Mouse (Mus musculus) splenic B cell, adult 2 months (primary cell): ENCODE measurements around the gene Acoxl.
A peak's percentile ranks its signal among the peaks of the same experiment; 100 is the strongest.

Experiments used
- DNase-seq: peaks from one replicate; pipeline ENCODE4 v3.0.0-alpha.2; 2011; ENCODE audit warnings: low read depth, low spot score
- H3K27me3 ChIP-seq: 2 replicates; pipeline ENCODE4 v1.6.1; 2012; ENCODE audit warnings: mild to moderate bottlenecking, low read length, moderate library complexity, mixed read lengths; ENCODE audit not compliant: control insufficient read depth, poor library complexity, insufficient read depth, severe bottlenecking
- H3K36me3 ChIP-seq: 2 replicates; pipeline ENCODE4 v1.6.1; 2012; ENCODE audit warnings: mild to moderate bottlenecking, low read length, moderate library complexity, mixed read lengths; ENCODE audit not compliant: control insufficient read depth, poor library complexity, insufficient read depth, severe bottlenecking

The Acoxl gene

DNA sequence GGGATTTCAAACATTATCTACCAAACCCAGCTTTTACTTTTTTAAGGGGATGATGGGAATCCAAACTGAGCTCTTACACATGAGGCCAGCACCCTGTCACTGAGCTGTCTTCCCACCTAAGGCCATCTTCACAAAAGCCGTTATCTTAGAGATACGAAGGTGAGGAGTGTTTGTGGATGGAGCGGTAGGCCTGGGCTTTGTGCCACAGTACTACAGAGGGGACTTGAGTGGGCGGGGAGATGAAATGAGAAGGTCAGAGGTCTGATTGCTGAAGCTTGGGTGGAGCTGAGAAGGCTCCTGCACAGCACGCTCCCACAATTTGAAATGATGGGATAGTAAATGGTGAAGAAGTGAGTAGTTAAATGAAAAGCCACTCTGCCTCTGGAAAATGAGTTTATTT, 266.1 kb downstream of the Acoxl start:
- Histone ChIP-seq H3K27me3 (no peaks in the 10 kb centered on the region), H3K36me3 (no peaks in the 10 kb centered on the region)
- no peak for DNase-seq

DNA sequence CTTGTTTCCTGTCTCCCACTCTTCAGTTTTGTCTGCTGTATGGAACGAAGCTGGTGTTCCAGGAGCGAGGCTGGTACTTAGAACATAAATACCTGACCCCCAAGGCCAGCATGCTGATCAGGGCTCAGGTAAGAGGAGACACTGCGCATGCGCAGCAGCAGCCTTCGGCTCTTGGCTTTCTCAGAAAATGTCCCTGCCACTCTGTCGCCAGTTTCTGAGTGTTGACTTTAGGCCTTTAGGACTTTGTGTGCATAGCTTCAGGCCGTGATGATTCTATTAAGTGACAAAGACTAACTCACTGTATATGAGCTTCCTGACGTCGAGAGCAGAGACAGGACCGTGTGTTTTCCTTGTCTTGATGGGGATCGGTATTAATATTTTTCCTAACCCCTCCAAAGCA, 267.0 kb downstream of the Acoxl start:
- DNase-seq: no peak
- Histone ChIP-seq H3K27me3 (no peaks in the 10 kb centered on the region), H3K36me3 (no peaks in the 10 kb centered on the region)

DNA sequence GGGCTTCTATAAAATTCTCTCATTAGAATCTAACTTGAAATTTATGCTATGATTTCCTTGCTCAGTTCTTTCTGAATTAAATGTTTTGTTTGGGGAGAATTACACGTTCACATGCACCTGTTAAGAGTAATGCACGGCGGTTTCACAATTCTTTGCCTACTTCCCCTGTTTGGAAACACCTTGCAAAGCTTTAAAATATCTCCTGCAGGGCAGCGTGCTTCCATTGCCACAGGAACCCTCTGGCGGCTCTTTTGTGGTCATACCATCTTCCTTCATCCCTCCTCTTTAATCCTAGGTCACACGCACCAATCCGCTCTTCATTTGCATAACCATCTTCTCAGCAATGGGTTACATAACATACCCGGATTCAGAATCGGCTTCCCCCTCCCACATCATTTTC, 272.9 kb downstream of the Acoxl start:
- H3K36me3 ChIP-seq: no peaks in the 10 kb centered on the region
- no peaks in the 10 kb centered on the region for H3K27me3 ChIP-seq
- DNase-seq: no peak

DNA sequence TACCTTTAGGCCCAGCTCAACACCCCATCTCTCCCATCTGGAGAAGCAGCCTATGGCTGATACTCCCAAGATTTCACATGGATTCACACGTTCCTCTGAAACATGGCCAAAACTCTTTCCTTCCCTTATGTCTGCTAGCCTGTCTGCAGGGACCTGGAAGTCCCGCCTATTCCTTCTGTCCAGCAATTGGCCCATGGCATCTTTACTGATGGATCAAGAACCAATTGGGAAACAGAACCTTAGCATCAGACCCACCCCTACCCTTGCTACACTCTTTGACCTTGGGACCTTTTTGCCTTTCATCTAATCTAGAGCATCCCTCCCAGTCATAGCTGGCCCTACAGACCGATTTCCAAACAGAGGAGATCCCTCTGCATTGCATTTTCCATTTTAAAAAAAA, 275.9 kb downstream of the Acoxl start:
- Histone ChIP-seq H3K27me3 (no peaks in the 10 kb centered on the region), H3K36me3 (no peaks in the 10 kb centered on the region)
- DNase-seq: no peak

DNA sequence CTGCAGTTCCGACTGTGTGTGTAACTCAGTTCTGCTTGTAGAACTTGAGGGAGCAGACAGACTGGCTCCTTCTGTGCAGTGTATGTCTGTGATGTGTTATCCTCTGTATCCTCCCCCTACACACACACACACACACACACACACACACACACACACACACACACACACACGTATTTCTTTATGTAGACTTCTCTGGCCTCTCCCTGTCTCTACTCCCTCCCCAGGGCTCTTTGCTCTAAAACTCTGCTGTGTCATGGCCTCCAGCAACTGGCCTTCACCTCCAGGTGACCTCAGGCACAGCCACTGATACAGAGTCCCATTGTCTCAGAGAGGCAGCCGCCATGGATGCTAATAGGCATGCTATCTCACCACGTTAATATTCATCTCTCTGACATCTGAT, 276.9 kb downstream of the Acoxl start:
- H3K27me3 ChIP-seq: no peaks in the 10 kb centered on the region
- DNase-seq: no peak
- H3K36me3 ChIP-seq: no peaks in the 10 kb centered on the region

DNA sequence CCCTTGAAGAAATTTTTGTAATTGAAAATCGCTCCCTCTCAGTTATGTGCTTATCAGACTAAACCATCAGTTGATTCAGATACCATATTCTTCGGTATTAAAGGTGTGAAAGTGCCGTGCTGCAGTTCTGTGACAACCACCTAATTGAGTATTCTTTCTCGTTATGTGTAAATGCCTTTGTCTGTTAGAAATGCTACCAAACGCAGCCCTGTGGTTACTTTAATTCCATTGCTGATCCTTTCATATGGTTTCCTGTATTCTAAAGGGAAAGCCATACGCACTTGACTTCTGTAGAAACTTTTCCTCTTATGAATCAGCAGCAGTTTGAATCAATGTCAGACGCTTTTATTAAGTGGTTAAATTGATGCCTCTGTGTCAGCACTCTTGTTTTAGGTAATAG, 278.9 kb downstream of the Acoxl start:
- DNase-seq: no peak
- no peaks in the 10 kb centered on the region for H3K27me3 ChIP-seq
- no peaks in the 10 kb centered on the region for H3K36me3 ChIP-seq

DNA sequence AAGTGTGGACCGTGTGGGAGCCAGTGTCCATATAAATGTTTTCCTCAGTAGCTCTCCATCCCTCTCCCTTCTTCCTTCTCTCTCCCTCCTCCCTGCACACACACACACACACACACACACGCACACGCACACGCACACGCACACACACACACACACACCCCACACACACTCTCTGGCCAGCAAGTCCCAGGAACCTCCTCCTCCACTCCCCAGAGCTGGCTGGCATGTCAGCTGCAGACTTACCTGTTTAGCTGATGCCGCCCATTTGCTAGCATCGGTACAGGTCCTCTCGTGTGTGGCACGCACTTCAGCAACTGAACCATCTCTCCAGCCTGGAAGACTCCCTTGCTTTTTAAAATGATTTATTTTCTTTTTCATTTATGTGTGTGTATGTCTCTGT, 280.3 kb downstream of the Acoxl start:
- Histone ChIP-seq H3K27me3 (no peaks in the 10 kb centered on the region), H3K36me3 (no peaks in the 10 kb centered on the region)
- no peak for DNase-seq

DNA sequence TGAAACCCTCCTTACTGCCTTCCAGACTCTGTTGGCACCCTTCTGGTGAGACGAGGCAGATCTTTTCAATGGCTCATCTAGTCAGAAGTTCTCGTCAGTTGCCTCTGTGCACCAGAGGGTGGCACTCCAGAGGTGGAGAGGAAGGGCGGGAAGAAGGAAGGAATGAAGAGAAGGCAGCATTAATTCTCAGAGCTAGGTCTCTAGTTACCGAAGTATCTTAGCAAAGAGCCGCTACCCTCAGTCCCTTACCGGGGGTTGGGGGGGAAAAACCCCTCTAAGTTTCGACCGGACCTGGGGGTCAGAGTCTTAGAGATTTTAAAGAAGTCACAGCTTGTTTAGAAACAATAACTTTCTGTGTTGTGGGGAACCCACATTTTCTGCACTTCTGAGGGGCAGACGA, 283.8 kb downstream of the Acoxl start:
- DNase-seq: peak; percentile 67
- Histone ChIP-seq H3K27me3 (no peaks in the 10 kb centered on the region; the same call in 1 of the 2 replicates), H3K36me3 (no peaks in the 10 kb centered on the region)

DNA sequence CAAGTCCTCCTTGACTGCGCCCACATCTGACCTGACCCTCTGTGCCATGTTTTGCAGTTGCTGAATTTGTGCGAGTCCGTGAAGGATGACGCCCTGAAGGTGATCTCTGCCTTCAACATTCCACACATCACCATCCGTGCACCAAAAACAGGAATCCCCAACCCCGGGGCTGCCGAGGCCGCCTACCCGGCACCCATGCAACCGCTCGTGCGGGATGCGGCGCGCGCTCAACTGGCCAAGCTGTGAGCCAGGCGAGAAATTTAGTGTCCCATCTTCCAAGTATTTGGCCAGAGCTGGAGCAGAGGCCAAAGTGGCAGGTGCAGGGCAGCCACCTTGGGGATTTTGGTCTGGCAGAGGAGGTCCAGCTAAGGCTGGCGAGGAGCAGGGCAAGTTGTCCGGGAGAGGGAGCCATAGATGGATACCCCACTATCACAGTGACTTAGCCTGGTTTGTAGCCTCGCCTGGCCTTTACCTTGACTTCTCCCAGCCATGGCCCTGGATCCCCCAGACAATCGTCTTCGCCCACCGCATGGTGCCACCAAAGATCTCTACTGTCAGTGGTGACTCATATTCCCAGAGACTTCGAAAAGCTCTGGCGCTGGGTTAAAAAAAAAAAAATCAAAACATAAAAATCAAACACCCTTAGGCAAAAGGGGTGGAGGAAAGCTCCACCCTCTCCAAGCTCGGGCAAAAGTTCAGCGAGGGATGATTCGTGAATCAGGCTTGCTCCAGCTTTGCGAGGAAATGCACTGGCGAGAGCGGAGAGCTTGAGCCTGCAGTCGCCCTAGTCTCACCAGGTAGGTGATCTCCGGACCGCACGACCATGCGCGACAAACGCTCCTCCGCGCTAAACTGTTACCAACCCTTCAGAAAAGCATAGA, 284.5 kb downstream of the Acoxl start:
- no peaks in the 10 kb centered on the region; the same call in 1 of the 2 replicates for H3K27me3 ChIP-seq
- H3K36me3 ChIP-seq: no peaks in the 10 kb centered on the region
- DNase-seq: peak; percentile 34

DNA sequence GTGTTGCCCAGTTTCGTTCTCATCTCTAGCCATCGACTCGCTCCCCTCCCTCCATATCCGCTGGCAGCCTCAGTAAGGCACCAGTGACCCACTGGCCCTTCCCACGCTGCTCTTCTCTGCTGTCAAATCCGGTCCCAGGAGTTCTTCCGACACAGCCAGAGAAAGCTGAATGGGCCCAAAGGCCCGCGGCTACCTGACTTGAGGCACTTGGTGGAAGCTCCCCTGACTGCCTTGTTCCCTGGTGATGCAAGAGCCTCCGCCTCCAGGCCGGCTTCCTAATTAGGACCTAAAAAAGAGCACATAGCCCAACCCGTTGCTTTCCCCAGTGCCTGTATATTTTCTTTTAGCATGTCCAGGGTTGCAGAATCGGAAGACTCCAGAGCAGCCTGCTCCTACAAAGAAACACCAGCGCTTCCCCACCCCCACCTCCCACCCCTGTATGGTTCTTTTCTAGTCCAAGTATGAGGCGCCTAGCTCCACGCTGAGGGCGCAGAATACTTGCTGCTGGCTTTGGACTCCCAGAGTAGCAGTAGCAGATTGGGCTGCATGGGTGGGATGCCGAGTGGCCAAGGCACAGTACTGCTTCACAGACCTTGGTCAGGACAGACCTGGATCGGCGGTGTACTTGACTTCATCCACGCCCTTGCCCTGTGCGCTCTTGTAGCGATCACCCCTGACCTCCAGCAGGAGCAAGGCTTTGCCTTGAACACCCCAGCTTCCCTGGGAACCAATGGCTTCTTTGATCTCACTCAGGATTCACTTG, 285.4 kb downstream of the Acoxl start:
- peak; percentile 42 for DNase-seq
- H3K36me3 ChIP-seq: no peaks in the 10 kb centered on the region
- H3K27me3 ChIP-seq: no peaks in the 10 kb centered on the region; the same call in 1 of the 2 replicates

DNA sequence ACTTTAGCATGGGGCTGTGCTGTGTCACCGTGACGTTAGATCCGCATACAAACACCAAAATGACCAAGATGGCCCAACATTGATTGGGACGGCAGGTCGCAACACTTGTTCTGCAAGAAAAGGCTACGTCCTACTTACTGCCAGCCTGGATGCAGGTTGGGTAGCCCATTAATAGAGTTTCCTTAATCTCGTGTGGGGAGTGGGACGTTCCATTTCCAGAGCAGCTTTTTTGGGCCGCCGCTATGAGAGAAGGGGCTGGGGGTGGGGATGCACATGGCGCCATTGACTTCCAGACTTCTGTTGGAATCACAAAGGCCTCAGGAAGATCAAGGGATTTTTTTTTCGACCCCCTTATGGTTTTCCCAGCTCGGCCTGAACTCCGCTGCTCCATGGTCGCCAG, 286.0 kb downstream of the Acoxl start:
- H3K27me3 ChIP-seq: no peaks in the 10 kb centered on the region; the same call in 1 of the 2 replicates
- H3K36me3 ChIP-seq: no peaks in the 10 kb centered on the region
- no peak for DNase-seq

DNA sequence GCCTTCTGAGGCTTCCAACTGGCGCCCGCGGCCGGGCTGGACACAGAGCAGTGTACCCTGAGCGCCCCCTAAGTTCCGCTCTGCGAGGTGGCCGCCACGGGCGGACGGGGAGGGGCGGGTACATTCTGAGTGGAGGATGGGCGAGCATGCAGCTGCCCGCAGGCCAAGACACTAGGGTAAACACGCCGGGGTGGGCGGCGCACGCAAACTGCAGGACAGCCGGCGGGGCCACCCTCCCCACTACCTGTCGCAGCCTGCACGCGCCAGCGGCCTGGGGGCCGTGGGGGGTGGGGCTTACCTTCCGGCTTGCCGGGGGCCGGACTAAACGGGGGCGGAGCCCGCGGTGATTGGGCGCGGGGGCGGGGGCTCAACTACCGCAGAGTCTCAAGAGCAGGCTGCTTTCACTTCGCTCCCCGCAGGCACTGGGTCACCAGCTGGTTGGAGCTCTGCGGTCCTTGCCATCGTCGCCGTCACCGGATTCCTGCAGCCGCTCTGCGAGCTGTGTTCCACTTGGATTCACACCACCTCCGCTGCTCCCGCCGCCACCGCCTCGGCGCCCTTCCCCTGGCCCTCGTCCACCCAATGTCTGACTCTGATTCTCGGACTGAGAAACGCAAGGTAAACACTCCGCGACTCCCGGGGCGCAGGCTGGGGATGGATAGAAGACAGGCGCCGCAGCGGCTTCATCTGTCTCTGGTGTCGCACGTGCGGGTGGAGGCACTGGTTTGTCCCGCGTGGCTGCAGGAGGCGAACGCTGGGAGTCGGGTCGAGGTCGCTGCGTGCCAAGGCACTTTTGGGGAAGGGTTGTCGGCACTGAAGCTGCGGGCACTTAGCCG, 287.2 kb downstream of the Acoxl start, which contains the start of gene Bcl2l11:
Bcl2l11 (plus strand) TSS at position 404 of the 836 bp plus-strand sequence.
- Histone ChIP-seq H3K36me3 (no peaks in the 10 kb centered on the region; the same call in 1 of the 2 replicates), H3K27me3 (no peaks in the 10 kb centered on the region; the same call in 1 of the 2 replicates)
- DNase-seq: peak; percentile 97

DNA sequence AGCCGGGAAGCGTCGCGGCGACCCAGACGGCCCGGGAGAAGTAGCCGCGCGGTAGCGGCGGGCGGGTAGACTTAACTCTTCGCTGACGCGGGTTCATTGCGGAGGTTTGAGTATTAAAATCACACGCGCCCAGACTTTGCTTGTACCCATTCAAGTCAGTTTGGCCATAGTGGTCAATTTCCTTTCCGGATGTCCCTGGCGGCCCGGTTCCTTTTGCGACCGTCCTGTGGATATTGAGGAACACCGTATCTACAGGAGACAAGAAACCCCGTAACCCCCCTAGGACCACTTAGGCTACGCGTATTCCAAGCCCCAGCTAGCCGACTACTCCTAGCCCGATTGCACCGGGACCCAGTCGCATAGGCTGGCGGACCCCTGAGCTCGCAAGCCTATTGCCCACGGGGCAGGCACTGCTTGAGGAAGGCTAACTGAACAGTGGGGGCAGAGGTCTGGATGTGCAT, 287.9 kb downstream of the Acoxl start:
- Histone ChIP-seq H3K27me3 (no peaks in the 10 kb centered on the region; the same call in 1 of the 2 replicates), H3K36me3 (peaks cover 4% of the 10 kb centered on the region; the same call in 1 of the 2 replicates)
- no peak for DNase-seq

DNA sequence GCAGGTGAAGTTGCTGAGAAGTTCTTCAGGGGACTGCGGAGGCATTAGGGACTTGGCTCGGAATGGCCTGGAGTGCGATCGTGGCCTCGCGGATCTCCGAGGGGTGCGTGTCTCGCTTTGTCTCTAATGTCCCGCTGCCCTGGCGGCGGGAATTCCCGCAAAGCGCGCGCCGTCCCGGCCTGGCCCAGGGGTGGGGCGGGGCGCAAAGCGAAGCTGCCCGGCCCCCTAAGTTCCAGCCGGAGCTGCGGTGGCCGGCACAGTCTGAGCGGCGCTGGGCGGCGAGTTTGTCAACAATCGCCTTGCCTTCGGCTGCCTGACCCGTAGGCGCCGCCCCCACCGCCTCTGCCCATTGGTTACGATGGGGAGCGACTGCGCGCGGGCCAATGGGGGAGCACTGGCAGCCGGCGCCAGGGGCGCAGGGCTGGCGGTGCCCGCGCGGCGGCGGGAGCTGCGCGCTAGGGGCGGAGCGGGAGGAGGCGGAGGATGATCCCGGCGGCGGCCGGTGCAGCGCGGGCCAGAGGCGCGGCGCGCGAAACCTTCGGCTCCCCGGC, 288.5 kb downstream of the Acoxl start:
- Histone ChIP-seq H3K27me3 (no peaks in the 10 kb centered on the region; the same call in 1 of the 2 replicates), H3K36me3 (peaks cover 4% of the 10 kb centered on the region; the same call in 1 of the 2 replicates)

More for the DNA sequence above, 288.5 kb downstream of the Acoxl start:
- peak; percentile 91 for DNase-seq
